Mouse (Mus musculus) monocyte, adult 5-6 weeks (primary cell): ENCODE results near the gene Glrx3. TPM values are rescaled to one million over a fixed set of nuclear protein-coding genes. Genes with fewer than 3 reads are reported as not detected.
"Not testable (repeated sequence)": the region's sequence is repeated elsewhere in the genome, so short reads cannot be mapped to it uniquely, and the experiment has no call there.

Experiments
- ATAC-seq: fragments of 153-309, 156-312 bp; replicated peaks from 2 replicates; pipeline ENCODE4 v1.8.0; 2017; ENCODE audit warnings: mild to moderate bottlenecking; ENCODE audit not compliant: low TSS enrichment, insufficient number of reproducible peaks, severe bottlenecking, poor library complexity, low FRiP score
- total RNA-seq: library from RNA; stranded (forward); fragments of 200-1000, 200-491, 200-594 nt; gene quantifications from 3 replicates; pipeline ENCODE4 v1.2.3, GENCODE M21; 2017

The Glrx3 gene
- total RNA-seq = 83.6 to 87.3 TPM (median 86.3 TPM) in 3 replicates

DNA sequence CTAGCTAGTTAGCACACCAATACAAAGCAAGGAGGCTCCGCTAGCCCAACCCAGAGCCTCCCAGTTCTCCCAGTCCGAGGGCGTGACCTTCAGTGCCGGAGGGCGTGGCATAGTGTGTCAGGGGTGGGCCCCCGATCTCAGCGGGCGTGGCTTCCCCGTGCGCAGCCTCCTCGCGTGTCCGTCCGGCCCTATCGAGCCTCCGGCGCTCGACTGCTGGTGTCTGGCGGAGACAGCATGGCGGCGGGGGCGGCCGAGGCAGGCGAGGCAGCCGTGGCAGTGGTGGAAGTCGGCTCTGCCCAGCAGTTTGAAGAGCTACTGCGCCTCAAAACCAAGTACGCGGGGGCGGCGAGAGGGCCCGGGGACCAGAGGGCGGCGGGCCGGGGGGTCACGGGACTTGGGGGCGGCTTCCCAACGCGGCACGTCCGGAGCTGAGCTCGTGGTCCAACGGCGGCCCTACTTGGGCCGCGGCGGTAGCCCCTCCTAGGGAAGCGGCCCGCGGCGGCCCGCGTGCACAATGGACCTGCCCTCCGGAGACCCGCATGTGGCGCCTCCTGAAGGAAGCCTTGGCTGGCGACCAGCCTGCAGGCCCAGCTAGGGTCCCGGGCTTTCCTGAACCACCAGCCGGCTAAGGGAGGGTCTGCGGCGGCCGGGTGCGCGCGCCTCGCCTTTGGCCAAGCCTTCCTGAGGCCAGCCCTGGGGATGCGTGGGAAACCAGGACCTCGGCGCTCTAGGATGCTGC lies at the start of gene Glrx3:
Gene Glrx3 (plus strand): TSS at position 175 of the 739 bp plus-strand sequence.
- peak; percentile 100 for ATAC-seq

DNA sequence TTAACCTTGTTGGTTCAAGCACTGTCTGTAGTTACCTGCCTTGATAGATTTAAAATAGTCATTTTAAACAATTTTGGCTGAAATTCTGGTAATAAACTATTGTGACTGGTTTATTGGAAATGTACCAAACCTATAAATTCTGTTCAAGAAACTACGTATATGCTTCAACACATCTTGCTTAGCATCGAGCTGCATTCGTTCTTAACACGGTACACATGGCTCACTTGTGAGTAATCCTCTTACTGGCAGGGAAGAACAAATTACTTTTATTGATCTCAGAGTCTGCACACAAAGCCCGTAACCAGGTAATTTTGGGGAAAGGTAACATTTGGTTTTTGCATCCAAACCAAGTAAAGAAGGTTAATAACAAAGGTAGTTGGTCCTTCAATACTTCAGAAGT lies 49.6 kb upstream of the Glrx3 start:
- no peak for ATAC-seq

DNA sequence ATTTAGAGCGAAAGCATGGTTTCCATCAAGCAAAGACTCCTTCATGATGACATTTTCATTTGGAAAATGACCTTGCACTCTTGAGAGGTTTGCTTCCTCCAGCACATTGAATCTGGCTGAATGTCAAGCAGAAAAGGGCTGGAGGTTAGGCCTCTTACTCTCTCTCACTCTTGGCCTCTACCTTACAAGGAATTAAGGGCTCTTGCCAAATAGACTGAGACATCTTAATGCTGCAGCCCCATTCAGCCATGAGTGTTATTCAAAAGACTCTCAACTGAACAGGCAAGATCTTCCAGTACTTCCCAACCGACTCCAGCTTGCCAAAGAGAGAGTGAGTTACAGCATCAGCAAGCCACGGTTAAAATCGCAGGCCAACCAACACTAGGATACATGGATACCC lies 42.0 kb upstream of the Glrx3 start:
- no peak for ATAC-seq

DNA sequence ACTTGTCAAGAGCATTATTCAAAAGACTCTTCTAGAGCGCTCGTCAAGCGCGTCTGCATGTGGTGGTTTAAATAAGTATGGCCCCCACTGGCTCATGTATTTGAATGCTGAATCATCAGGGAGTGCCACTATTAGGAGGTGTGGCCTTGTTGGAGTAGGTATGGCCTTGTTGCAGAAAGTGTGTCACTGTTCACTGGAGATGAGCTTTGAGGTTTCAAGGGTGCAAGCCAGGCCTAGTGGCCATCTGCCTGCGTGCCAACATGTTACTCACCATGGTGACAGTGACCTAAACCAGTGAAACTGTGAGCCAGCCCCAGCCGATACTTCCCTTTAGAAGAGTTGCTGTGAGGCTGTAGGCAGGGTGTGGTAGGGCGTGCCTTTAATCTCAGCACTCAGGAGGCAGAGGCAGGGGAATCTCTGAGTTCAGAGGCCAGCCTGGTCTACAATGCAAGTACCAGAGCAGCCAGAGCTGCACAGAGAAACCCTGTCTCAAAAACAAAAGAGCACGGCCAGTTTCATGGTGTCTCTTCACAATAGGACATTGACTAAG lies 40.0 kb upstream of the Glrx3 start:
- ATAC-seq = no peak

DNA sequence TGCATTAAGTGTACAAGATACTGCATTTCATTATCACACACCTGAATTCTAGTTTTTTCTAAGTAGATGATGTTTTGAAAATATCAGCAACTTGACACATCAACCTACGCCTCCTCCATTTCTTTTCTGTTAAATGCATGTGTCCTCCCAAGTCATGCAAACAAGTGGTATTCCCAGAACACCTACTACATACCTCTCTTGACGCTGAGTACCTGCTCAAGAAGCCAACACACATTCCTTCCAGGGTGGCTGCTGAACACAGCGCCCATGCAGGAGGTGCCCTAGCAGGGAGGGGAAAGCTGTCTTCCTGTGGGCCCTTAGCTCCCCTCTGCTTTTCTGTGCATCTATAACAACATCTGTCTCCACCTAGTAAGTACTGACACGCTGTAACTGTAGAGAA lies 38.4 kb upstream of the Glrx3 start:
- no peak for ATAC-seq

DNA sequence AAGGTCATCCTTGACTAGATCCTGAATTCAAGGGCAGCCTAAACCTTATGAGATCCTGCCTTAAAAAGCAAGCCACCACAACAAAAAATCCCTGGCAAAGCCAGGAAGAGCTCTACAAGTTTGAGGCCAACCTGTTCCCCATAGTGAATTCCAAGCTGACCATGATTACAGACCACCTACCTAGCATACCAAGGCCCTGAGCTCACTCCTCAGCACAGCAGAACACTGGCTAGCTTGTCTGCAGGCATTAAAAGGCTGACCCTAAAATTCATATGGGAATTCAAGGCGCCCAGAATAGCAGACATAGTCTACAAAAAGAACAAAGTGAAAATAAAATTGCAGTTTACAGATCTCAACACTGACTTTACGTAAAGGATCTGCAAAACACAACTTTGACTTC lies 33.3 kb upstream of the Glrx3 start:
- ATAC-seq = no peak

DNA sequence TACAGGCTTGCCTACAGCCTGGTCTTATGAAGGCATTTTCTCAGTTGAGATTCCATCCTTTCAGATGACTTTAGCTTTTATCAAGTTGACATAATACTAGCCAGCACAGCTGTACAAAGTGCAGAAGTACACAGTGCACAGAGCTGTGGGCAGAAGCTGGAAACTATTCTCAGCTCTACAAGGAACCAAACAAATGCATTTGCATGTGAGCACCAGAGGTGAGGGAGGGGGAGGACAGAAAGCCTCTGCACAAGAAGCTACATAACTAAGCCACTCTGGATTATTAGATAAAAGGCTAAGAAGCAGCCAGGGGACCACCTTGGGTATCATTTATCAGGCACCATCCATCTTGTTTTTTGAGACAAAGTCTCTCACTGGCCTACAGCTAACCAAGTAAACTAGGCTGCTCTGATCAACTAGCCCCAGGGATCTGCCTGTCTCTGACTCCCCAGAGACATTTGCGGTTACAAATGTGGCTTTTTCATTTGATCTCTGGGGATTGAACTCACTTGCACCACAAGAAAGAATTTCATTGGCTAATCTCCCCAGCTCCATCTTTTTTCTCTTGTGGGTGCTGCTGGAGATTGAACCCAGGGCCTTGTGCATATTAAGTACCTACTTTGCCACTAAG lies 29.9 kb upstream of the Glrx3 start:
- ATAC-seq = no peak

DNA sequence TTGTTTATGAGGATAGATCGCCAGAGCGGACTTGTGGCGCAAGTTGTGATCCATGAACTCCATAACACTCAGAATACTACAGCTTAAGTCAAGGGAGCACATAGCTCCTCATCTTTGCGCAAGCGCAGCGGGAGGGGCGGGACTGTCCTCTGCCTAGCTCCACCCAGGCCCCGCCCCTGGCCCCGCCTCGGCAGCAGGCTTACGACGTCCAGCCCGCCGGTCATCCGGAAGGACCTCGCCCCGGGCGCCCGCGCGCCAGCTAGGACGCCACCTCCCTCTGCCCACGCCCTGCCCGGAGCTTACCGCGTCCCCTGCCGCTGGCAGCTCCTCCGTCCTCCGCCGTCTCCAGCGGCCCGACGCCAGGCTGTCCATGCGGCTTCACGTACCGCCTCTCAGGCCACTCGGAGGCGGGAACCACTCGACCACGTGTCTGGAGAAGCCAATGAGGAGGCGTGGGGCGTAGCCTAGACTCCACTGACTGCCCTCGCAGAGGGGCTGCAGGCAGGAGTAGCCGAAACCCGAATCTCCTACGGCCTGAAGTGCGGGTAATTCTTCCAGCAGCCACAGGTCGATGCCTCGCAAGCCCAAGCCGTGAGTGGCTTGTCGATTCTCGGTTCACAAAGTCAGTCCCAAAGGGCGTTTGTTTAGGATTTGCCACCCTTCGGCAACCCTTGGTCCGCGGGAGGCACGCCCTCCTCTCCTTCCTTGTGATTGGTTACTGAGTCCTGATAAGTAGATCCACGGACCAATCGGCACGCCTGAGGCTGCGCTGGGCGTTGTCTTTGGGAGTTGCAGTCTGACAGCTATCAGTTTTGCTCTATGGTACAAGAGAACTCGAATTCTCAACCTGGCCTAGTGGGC lies 26.8 kb upstream of the Glrx3 start, which contains the start of gene 9430038I01Rik:
Gene 9430038I01Rik (minus strand): TSS at position 426 of the 861 bp plus-strand sequence.
- peak; percentile 94 for ATAC-seq

DNA sequence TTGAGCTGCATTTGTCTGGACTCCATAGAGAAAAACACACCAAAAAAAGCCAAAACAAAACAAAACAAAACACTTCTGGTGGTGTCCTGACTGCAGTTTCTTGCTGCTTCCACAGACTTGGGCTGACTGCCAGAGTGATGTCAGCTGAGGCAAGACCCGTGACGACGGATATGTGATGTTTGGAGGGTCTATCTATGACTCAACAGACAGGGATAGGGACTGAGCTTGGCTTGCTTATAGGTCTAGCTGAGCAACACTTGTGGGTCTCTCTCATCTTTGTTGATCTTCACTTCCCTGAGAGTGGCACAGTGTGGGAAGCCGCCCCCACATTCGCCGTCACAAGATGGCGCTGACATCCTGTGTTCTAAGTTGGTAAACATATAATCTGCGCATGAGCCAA lies 22.7 kb upstream of the Glrx3 start:
- ATAC-seq = no peak

DNA sequence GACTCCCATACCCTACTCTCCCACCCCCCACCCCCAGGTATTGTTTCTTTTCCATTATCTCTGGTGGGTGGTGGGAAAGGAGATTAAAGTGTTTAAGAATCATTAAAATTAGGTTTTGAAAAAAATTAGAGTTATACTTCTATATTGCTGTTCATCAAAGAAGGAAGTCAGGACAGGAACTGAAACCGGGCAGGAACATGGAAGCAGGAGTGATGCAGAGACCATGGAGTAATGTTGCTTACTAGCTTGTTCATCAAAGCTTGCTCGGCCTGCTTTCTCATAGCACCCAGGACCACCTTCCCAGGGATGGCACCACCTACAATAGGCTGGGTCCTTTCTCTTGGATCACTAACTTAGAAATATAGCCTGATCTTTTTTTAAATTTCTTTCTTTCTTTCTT lies 16.9 kb upstream of the Glrx3 start:
- peak; percentile 87 for ATAC-seq

DNA sequence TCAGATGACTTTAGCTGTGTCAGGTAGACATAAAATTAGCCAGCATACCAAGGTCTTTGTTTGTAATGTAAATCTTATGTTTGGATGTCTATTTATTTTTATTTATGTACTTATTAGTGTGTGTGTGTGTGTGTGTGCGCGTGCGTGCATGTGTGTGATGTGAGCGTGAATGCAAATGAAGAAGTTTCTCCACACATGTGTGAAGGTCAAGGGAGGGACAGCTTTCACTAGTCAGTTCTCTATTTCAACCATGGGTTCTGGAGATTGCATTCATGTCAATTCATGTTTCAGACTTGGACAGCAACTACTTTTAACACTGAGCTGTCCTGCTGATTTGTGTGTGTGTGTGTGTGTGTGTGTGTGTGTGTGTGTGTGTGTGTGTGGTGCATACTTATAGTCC lies 16.2 kb upstream of the Glrx3 start:
- ATAC-seq = peak; percentile 88

DNA sequence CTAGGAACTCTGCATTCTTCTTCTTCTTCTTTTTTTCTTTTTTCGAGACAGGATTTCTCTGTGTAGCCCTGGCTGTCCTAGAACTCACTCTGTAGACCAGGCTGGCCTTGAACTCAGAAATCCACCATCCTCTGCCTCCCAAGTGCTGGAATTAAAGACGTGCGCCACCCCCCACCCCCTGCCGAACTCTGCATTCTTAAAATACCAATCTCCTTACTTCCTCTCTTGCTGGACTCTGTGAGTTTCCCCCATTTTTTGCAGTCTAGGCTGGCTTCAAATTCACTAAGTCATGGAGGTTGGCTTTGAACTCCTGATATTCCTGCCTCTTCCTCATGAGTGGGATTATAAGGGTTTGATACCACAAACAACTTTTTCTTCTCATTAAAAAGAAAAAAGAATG lies 10.7 kb upstream of the Glrx3 start:
- no peak for ATAC-seq

DNA sequence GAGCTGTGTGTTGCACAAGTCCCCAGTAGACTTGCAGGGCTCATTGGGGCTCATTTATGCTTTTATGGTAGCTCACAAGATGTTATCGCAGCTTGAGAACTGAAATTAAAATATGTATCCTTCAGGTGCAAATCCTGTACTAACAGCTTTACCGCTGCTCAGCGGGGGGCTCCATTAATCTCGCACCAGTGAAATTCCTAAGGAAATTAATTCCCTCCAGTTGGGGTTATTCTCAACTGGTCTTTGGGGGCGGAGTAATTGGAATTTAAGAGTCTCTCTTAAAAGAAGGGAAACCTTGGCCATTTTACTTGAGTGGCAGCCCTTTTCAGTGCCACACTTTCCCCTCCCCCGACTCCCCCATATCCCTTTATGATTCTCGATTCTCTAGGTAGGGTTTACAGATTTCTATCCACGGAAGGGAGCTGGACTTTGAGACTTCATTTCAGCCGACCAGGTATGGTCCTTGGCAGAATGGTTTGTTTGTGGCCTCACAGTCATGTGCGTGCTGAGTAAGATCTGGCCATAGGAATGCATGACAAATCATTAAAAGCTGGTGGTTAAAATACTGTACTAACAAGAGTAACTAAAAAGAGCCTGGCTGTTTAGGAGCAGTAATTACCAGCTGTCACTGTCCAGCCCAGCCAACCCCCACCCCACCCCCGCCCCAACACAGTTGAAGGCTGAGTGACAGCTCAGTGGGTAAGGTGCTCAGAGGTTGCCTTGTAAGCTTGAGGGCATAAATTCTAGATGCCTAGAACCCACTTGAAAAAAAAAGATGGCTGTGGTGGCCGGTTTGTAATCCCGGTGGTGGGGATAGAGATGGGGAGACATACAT lies 5.4 kb upstream of the Glrx3 start:
- no peak for ATAC-seq

DNA sequence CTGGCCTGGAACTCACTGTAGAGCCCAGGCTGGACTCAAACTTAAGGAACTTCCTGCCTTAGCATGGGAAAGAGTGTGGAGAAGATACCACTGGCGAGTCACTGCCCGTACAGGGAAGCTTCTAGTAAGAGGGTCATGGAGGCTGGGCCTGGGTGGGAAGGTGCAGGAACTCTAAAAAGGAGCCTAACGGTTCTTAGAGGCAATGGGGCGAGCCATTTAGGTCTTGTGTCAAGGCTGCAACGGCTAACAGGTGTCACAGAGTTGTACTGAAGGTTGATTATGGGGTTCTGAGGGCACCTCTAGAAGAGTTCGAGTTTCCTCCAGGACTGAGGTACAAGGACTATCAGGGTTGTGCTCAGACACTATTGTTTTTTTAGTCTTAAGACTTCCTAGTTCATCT lies 513 bp upstream of the Glrx3 start:
- ATAC-seq = no peak

DNA sequence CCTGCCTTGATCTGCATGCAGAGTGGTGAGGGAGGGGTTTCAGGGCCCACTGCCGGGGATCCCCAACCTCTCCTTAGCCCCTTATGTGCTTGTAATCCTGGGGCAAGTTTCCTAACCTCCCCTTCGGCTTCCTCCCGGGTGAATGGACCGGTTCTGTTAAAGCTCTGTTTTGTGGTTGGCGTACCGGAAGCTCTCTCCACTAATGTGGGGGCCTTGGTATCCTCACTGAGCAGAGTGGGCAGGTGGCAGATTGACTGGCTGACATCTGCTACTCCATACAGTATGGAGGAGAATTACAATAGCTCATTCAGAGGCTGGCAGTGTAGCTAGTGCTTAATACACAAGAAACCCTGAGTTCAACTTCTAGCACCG lies 751 bp downstream of the Glrx3 start:
- no peak for ATAC-seq

DNA sequence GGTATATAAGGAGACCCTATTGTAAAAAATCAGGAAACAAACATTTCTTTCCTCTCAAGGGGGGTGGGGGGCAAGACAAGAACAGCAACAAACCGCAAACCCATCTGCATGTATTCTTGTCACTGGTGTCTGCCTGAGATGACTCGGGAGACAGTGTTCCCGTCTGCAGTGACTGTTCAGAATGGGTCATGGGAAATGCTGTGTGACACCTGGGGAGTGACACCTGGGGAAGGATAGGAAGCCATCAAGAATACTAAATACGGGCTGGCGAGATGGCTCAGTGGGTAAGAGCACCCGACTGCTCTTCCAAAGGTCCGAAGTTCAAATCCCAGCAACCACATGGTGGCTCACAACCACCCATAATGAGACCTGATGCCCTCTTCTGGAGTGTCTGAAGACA lies 1.5 kb downstream of the Glrx3 start:
- not testable (repeated sequence) for ATAC-seq

DNA sequence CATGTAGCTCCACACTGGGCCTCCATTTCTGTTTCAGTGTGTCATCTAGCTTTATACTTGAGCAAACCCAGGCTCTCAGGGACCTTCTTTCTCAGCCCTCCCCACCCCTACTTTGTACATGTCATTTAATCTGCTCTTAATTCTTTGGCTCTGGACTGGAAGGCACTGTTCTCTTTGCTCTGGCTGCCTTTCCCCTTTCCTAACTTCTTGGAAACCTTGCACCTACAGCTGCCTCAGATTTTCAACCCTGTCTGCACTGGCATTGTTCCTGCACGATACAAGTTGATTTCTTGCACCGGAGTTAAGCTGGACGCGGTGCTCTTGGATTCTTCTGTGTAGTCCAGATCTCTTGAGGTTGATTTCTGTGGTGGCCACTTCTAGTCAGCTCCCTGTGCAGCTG lies 5.5 kb downstream of the Glrx3 start:
- no peak for ATAC-seq

DNA sequence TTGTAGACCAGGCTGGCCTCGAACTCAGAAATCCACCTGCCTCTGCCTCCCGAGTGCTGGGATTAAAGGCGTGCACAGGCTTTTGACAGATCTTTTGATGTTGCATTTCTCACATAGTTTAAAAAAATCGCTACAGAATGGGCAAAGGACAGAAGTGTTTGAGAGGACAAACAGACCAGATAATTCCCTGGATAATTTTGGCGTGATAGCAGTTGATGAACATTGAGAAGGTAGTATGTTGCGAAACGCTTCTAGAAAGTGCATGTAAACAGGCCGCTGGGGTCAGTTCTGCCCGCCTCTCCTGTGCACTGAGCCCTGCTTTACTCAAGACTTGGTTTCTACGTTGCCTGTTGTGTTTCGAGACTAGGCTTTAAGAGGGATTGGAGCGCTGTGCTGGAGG lies 7.9 kb downstream of the Glrx3 start:
- no peak for ATAC-seq

DNA sequence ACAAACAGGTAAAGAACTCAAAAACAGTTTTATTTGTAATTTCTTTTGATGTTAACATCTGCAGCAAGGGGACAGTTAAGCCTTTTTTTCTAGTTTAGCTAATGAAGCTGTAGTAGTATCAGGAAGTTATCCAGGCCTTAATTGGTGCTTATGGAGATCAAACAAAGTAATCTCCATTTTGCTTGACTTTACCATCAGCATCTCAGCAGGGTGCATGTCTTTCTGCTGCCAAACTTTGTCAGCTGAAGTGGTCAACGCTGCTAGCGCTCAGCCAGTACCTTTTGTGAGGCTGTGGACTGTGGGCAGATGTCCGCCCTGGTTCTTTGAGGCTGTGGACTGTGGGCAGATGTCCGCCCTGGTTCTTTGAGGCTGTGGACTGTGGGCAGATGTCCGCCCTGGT lies 24.0 kb downstream of the Glrx3 start:
- no peak for ATAC-seq
